Mouse (Mus musculus) urinary bladder, adult 2 months (tissue): ENCODE measurements around the gene Alox12. TPM values are rescaled to one million over a fixed set of nuclear protein-coding genes. Genes with fewer than 3 reads are reported as not detected.
A peak's percentile ranks its signal among the peaks of the same experiment; 100 is the strongest.

Experiments
- DNase-seq: peaks from one replicate; pipeline ENCODE4 v3.0.0; 2022; ENCODE audit warnings: low spot score
- polyA plus RNA-seq: library from polyadenylated mRNA; depleted of rRNA; stranded (reverse); fragments of >200 nt; gene quantifications from 2 replicates; pipeline ENCODE4 v1.2.3, GENCODE M21; 2012

Alox12 gene
- polyA plus RNA-seq, 1 experiment: 15.3 TPM

DNA sequence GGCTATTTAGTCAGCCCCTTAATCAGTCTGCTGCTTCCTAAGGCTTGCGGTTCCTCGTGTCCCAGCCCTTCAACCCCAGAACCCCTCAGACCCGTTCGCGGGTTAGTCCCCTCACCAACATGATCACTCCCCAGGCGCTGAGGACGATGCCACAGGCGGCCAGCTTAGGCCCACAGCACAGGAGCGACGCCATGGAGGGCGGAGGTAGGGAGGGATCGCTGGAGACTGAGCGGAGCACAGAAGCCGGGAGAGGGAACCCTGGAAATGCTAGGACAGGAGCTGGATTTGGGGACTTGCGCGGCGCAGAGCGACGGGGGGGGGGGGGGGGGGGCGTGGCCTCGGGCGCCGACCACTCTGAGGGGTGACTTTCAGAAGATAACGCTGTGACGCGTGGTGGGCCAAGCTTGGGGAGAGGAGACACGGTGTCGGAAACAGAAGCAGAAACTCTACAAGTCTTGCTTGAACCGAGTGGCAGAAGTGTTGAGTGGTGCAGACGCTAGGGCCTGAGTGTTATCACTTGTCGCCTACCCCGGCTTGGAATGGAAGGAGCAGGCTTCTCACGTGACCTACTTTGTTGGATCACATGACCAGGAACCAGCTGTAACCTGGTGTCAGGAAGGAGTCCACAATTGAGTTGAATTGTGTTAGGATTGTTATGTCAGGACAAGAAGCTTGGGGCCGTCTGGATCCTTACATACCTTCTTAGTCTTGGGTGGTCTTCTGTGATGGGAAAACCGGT is 15.4 kb downstream of the Alox12 start, which contains the start of the genes Gm21988 and Rnasek:
TSS of gene Gm21988 (minus strand) at position 290 of the 739 bp plus-strand sequence.
TSS of gene Rnasek (minus strand) at position 302 of the 739 bp plus-strand sequence.
- peak; percentile 73 for DNase-seq

DNA sequence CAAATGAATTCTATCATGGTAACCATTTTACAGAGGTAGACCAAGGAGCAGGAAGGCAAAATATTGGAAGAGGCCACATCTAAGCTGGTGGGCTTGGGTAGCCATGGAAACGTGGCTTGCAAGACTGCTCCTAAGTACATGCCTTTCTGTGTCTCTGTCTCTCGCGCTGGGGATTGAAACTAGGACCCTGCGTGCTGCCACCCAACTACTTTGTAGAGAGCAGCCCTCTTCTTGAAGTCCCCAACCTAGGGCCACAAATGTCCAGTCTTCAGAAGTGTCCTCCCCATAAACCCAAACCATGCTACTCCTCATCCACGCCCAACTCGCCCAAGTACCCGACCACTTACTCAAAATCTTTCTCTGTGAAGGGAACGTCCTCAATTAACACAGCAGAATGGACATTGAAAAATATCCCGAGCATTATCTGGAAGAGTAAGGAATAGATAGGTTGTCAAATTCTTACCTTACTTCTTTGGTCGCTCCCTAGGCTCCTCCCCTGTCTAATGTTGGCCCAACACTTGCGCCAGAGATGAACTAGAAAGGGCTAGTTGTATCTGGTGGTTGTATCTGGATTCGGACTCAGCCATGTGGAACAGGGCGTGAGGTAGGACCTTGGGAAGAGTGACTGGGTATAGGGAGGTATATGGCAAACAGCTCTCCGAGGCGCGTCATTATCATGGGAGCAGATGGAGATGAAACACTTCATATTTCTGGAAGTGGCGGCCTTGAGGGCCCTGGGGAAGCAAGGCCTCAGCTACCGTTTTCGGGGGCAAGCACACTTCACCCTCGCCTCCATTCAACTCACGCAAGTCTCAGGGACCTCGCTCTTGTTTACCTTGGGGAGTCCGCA is 16.3 kb downstream of the Alox12 start:
- DNase-seq: no peak

DNA sequence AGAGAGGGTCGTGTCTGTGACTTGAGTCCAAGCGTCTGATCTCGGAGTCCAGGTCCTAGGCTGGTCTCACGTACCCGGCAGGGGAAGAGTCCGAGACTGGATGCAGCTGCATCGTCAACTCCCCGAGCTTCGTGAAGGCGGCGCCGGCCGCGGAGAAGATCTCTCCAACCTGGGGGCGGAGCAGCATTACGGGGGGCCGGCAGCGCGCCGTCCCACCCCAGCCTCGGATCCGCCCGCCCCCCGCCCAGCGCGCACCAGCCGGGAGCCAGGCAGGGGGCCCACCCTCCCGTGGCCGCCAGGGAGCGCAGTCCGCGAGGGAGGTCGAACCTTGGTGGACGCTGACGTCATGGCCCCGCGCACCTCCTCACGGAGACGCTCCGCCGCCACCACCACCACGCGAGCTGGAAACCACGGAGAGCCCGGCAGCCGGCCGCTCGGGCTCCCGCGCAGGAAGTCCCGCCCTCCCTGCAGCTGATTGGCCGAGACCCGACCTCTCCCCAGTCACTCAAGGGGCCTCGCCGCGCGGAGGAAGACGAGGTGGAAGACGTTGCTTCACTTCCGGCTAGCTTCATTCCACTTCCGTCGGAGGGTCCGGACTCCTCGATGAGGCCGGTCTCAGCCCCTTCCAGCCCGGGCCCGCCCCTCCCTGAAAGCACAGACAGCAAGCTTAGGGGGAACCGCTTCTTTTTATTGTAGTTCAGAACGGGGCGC is 17.5 kb downstream of the Alox12 start, which contains the start of gene 0610010K14Rik:
TSS of gene 0610010K14Rik (minus strand) at position 458 of the 711 bp plus-strand sequence.
- DNase-seq: peak; percentile 97

DNA sequence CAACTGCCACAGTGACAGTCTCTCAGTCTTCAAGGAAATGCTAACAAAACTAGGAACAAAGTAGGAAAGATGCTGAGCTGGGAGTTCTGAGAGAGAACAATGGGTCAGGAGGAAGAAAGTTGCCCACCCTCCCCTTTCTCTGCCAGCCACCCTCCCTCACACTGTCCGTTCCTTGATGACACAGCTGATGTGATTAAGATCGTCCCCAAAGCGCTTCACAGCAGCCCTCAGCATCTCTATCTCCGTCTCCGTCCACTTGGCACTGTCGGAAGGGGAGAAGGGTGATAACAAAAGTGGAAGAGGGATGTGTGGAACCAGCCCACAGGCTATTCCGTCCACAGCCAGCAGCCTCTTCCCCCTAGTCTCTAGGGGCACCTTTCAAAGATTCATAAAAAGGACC is 18.4 kb downstream of the Alox12 start:
- DNase-seq: no peak

DNA sequence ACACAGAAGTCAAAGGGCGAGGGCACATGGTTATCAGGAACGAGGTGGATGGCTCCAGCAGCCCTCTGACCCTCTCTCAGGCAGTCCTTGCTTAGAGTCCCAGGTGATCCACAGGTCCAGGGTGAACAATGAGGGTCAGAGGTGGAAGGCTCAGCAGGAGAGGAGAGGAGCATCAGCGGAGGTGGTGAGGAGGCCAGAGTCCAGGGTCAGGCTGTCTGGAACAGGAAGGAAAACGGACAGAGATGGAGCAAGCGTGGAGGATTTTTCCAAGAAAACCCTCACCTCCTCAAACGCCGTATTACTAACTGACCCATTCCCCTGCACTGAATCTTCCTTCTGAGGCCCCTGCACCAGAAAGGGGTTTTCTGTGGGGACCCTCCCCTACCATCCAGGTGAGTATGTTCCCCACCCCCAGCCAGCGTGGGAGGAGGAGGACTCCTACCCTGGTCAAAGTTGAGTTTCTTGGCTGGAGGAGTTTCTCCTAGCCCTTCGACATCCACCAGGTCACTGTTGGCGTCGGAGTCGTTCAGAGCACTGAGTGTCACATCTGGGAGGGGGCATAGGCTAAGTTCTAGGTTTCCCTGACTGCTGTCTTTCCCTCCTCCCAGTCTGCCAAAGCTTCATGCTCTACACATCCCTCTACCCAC is 19.8 kb downstream of the Alox12 start:
- DNase-seq: no peak

DNA sequence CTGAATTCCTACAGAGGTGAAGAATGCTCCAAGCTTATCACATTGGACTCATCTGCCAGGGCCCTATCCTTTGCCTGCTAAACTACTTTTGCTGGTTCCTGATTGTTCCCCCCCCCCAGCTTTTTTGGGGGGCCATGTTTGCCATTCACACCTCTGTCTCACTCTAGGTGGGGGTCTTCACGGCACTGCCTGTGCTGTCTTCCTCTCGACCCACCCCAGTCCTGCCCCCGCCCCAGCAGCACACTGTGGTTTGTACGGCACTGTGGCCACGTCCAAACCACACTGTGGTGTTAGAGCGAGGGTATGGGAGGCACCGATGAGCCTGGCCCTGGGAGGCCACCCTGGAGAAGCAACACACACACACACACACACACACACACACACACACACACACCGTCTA is 20.7 kb downstream of the Alox12 start:
- DNase-seq: no peak

DNA sequence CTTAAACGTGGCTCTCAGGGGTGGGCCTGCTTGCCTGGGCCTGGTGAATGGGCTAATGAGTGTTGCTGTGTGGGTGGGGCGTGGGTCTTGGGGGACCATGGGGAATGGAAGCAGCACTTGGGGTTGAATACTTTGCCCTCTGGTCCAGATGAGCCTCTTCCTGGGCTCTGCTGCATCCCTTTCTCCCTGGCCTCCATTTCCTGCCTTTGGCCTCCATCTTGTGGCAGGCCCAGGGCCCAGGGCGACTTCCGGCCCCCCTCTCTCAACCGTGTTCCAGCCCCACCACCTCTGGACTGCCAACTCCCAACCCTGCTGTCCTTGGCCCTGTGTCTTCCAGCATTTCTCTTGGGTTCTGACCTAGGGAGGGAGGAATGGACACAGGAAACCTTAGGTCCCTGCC is 21.1 kb downstream of the Alox12 start:
- no peak for DNase-seq

DNA sequence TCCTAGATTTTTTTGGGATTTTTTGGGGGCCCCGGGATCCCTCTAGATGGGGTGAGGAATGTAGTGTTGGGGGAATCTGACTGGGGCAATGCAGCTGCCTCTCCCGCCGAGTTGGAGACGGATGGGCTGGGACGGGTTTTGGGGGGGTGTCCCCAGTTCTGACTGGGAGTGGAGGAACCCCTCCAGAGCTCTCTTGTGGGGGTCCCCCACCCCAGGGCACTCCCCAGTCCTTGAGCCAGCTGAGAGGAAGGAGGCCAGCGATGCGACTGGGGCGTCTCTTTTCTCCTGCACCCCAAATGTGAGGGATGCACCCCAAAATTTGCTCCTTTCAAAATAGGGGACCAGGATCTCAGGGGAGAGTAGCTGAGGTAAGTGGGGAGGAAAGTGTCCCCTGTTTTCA is 22.1 kb downstream of the Alox12 start:
- no peak for DNase-seq

DNA sequence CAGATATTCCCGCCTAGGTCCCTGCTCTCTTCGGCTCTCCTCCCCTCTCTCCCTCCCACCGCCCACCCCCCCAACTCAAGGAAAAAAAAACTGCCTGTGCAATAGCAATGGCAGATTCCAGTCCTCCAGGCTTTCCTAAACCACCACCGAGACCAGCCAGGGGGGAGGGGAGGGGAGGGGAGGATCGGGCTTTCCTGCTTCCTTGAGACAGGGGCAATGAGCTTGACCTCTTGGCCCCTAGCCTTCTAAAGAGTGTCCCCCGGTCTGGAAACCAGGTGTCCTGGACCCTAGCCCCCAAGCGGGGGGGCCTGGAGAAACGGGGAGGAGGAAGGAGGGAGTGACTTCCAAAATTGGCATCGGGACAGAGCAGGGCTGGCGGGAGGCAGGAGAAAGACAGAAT is 22.6 kb downstream of the Alox12 start:
- DNase-seq: no peak

DNA sequence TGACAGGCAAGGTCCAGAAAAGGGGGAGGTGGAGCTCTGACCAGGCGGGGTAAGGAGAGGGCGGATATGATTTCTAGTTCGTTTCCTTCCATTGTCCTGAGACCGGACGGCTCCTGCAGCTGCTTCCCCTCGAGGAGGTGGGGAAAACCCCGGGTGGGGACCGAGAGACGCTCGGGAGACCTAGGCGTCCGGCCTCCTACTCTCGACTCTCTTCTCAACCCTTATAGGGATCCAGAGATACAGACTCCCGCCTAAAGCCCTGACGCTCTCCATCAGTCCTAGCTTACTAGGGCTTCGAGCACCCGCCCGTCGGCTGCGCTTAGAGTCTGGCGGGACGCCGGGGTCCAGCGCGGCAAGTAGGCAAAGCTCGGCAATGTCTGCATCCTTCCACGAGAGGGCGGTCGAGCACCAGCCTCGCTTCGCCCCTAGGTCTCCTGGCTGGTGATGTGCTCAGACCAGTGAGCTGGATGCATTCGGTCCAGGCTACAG is 24.9 kb downstream of the Alox12 start:
- peak; percentile 67 for DNase-seq

DNA sequence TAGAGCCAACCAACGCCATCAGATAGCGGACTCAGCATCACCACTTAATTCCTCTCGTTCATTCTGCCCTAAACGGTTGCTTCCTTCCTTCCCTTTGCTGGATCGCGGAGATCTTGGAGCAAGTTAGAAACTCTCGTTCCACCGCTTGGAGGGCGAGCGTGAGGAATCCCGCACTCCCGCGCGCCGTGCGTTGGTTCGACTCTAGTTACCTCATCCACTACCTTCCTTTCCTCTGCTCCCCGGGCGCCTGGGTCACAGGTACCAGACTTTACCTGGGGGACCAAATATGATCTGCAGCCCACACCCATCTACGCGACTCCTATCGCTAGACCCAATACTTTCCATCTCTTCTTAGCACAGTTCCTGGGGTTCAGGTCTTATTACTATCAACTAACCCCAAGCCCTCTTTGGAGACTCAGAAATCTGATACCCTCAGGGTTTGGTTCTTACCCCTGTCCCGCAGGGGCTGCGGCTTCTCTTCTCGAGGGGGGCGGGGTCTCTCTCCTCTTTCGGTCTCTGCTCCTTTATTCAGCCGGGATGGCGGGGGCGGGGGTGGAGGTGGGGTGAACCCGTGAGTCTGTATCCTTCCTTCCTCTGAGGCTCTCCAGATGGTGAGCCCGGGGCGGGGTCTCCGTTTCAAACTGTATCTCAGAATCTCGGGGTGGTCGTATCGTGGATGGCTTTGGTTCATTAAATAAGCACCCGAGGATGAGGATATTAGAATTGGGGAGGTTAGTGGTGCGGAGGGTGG is 25.7 kb downstream of the Alox12 start, which contains the start of gene Bcl6b:
TSS of gene Bcl6b (minus strand) at position 539 of the 751 bp plus-strand sequence.
- no peak for DNase-seq

DNA sequence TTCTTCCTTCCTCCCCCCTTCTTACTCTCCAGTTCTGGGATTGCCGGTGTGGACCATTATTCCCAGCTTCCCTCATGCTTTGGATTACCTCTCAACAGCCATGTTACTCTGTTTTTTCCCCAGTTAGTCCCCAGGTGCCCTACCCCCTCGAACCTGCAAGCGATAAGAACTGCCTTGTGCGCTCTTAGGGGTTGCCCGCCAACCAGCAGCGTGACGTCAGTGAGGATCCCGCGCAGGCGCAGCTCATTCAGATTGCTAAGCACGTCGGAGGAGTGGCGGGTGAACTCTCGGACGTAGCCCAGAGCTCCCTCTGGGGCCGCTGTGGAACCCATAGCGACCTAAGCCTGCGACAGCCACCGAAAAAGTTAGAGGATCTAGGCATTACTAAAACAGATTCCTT is 26.3 kb downstream of the Alox12 start:
- no peak for DNase-seq

DNA sequence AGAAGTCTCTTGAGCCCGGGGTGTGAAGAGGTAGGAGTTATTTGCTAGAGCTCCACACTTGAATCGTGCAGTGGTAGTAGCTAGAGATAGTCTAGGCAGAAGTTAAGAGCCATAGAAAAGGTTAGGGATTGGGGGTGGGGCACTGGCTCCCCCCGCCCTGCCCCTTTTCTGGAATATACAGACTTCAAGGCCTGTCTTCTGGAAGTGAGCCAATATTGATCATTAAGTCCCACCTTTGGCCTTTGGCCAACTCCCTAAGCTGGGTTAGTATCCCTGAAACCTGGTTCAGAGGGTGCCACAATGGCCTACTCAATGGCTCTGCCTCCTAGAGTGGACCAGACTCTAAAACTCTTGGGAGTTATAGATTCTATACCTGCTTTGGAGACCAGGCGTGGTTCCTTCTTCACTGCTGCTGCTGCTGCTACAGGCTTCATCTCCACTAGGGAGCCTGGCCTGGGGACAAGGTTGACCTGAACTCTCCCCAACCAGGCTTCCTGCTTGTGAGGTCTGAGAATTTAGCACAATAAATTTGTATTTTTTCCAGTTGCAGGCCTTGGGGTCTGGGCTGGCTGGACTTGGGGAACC is 27.4 kb downstream of the Alox12 start:
- DNase-seq: no peak

DNA sequence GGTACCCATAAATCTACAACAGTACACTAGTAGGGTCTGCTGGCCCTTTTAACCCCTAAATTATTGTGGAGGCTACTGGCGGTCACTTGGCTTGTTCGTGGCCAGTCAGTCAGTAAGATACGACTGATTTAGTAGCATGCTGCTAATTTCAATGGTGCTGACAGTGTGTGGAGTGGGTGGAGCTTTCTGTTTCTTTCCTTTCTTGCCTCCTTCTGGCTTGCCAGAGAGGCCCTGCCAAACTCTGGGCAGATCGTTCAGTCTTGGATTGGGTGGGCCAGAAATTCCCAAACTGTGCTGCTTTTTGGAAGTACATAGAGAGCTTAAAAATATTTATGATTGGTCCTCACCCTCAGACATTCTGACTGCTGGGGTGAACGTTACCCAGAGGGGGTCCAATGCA is 28.0 kb downstream of the Alox12 start:
- no peak for DNase-seq

DNA sequence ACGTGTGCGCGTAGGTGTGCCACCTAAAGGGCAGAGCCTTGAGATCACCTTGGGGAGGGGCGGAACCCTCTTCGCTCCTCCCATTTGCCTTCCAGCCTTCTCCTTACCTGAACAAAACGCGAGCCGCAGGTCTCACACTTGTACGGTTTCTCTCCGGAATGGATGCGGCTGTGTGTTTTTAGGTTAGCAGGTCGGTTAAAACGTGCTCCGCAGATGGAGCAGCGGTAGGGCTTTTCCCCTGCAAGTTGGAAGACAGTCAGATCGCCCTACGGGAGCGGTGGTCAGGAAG is 28.6 kb downstream of the Alox12 start:
- no peak for DNase-seq

DNA sequence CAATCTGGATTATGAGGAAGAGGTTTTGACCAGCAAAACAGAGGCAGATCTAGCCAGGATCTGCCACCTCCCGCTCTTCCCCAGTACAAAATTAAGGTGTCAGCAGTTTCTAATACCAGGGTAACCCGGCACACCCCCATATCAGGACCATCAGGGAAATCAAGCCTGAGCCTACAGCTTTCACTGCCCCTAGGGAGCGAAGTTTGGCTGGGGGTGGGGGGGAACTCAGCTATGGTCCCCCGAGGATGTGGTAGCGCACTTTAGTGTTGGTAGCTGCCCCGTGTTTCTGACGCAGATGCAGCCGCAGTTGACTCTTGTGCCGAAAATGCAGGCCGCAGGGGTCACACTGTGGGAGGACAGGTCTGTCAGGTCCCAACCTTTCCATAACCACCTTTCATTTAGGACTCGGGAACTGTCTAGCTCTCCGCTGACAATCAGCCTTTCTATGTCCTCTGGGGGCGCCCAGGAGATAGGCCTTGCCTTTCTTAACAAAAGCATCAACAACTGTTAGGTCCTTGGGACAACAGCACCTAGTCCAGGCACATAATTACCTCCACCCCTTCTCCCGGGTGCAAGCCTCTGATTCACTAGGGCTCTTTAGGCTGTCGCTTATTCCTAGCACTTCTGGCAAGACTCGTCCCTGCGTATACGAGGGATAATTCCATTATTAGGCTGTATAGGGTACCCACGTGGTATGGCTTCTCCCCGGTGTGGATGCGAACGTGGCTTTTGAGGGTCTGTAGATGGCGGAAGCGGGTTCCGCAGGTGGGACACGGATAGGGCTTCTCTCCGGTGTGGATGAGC is 29.2 kb downstream of the Alox12 start:
- no peak for DNase-seq

DNA sequence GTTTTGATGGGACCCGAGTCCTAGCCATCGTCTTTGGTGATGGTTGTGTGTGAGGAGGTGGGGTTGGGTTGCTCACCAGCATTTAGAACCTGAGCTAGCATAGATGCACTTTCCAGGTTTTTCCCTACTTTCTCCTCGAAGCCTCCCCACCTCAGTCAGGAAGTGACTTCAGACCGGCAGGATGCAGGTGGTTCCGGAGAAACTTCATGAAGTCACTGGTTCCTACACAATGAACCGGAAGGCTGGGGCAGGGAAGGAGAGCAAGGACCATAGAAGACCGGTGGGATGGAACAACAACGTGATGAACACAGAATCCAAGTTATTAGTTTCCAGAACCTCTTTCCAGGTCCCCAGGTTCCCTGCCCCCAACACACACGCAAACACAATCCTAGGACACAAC is 31.4 kb downstream of the Alox12 start:
- DNase-seq: no peak

DNA sequence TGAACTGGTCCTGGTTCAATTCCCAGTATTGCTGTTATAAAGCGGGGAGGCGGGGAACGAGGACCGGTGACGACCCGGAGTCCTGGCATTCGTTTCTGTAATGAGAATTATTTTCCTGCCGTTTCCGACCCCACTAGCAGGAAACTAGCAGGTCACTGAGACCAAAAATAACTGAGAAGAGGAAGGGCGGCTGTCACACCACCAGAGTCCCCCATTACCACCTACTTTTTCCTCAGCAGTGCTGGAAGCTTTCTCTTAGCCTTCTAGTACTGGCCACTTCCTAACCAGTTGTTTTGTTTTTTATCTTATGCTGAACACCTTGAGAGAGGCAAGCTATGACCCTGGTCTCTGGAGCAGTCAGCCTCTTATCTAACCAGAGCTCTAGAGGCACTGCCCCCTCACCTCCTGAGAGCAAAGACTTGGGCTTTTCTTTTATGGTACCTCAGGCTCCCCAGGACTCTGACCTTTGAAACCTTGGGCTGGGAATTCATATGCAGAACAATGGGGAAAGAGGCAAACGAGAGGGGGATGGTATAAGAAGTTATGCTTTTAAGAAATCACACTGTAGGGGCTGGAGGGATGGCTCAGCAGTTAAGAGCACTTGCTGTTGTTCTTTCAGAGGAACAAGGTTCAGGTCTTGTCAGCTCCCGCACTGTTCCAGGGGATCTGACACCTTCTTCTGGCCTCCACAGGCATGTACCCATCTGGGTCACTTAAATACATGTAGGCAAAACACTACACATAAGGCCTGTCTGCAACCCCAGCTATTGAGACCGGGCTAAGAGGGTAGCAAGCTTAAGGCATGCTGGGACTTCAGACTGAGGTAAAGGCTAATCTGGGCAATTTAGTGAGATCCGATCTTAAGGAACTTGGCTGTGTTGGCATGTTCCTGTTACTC is 33.3 kb downstream of the Alox12 start:
- no peak for DNase-seq
